Mouse (Mus musculus) small intestine, adult 2 months (tissue): Measurements from ENCODE around the gene Ccdc17. TPM values are rescaled to one million over a fixed set of nuclear protein-coding genes. Genes with fewer than 3 reads are reported as not detected.
A peak's percentile ranks its signal among the peaks of the same experiment; 100 is the strongest.

Experiments
- H3K27ac ChIP-seq: fragments of 200-500 bp; 2 replicates; pipeline ENCODE4 v1.5.1; 2012; ENCODE audit warnings: low read depth, low read length, control low read depth, inconsistent platforms; ENCODE audit not compliant: insufficient read depth
- H3K27me3 ChIP-seq: fragments of 200-500 bp; 2 replicates; pipeline ENCODE4 v1.6.1; 2012; ENCODE audit warnings: mild to moderate bottlenecking, moderate library complexity, low read length, inconsistent platforms; ENCODE audit not compliant: control insufficient read depth, insufficient read depth
- H3K36me3 ChIP-seq: fragments of 200-500 bp; 2 replicates; pipeline ENCODE4 v1.6.1; 2012; ENCODE audit warnings: mild to moderate bottlenecking, low read length, control low read depth, inconsistent platforms; ENCODE audit not compliant: control insufficient read depth, insufficient read depth
- H3K4me1 ChIP-seq: fragments of 200-500 bp; 2 replicates; pipeline ENCODE4 v1.6.1; 2012; ENCODE audit warnings: low read length, inconsistent platforms, mixed read lengths; ENCODE audit not compliant: control insufficient read depth, insufficient read depth, insufficient read length
- H3K4me3 ChIP-seq: fragments of 200-500 bp; 2 replicates; pipeline ENCODE4 v1.5.1; 2012; ENCODE audit warnings: low read depth, mild to moderate bottlenecking, control low read depth, inconsistent platforms, low read length, moderate library complexity
- CTCF ChIP-seq: fragments of 200-500 bp; IDR thresholded peaks from 2 replicates; pipeline ENCODE4 v1.5.1; 2012; ENCODE audit warnings: low read depth, mild to moderate bottlenecking, control low read depth, inconsistent platforms, low read length, moderate library complexity, mixed read lengths; ENCODE audit not compliant: insufficient replicate concordance, insufficient read length; ENCODE audit errors: extremely low read depth
- POLR2A ChIP-seq: fragments of 200-500 bp; IDR thresholded peaks from 2 replicates; pipeline ENCODE4 v1.6.1; 2012; ENCODE audit warnings: low read depth, mild to moderate bottlenecking, control low read depth, inconsistent platforms, low read length, moderate library complexity
- WGBS: fragments of 180-500 bp; shearing (Covaris S2); methylation state at CpG from one replicate; pipeline ENCODE4 v1.1.7; 2018; 5-methylcytosine and 5-hydroxymethylcytosine counted together
- polyA plus RNA-seq: library from polyadenylated mRNA; depleted of rRNA; stranded (reverse); fragments of >200 nt; gene quantifications from 2 replicates; pipeline ENCODE4 v1.2.3, GENCODE M21; 2012; rRNA removed

Gene Ccdc17
- polyA plus RNA-seq: 4.1 and 4.3 TPM in 2 replicates

GRCm38 (mm10) chr4:116596379-116596778, at the start of gene Ccdc17:
Gene Ccdc17, plus strand, starts transcription at chr4:116596654.
- Histone ChIP-seq H3K36me3 (peaks cover 32% of the 10 kb centered on the region), H3K27ac (peak within 1 kb of the TSS; percentile 82), H3K4me1 (peaks cover 2% of the 10 kb centered on the region; the same call in 1 of the 2 replicates), H3K4me3 (peak within 1 kb of the TSS; percentile 91), H3K27me3 (no peaks in the 10 kb centered on the region)
- 7% methylated on average over 5 of the region's 5 CpGs for WGBS
- TF ChIP-seq CTCF (no peak), POLR2A (no peak)

GRCm38 (mm10) chr4:116550432-116550831, 46.0 kb upstream of the Ccdc17 start:
- H3K27me3 ChIP-seq: no peaks in the 10 kb centered on the region
- WGBS: 98% methylated on average over 1 of the region's 1 CpGs
- no peaks in the 10 kb centered on the region for H3K4me1 ChIP-seq
- H3K36me3 ChIP-seq: peaks cover 6% of the 10 kb centered on the region
- no peak overlapping the region for H3K27ac ChIP-seq
- H3K4me3 ChIP-seq: no peak overlapping the region
- TF ChIP-seq POLR2A (no peak), CTCF (no peak)

- H3K27ac ChIP-seq: no peak overlapping the region
- H3K4me1 ChIP-seq: no peaks in the 10 kb centered on the region
- no peaks in the 10 kb centered on the region for H3K27me3 ChIP-seq
- TF ChIP-seq POLR2A: no peak
- no peak for TF ChIP-seq CTCF
- H3K36me3 ChIP-seq: peaks cover 6% of the 10 kb centered on the region
- no peak overlapping the region for H3K4me3 ChIP-seq
- 87% methylated on average over 3 of the region's 3 CpGs for WGBS
These were observed 43.4 kb upstream of the Ccdc17 start for GRCm38 (mm10) chr4:116553035-116553434.

GRCm38 (mm10) chr4:116555413-116556300, 40.8 kb upstream of the Ccdc17 start, which contains the start of gene Tmem69:
Gene Tmem69, minus strand, starts transcription at chr4:116555936.
- peak within 1 kb of the TSS; percentile 99 for H3K27ac ChIP-seq
- TF ChIP-seq CTCF (no peak), POLR2A (peak; percentile 33; the same call in 1 of the 2 replicates)
- no peaks in the 10 kb centered on the region for H3K27me3 ChIP-seq
- peaks cover 6% of the 10 kb centered on the region for H3K36me3 ChIP-seq
- WGBS: 6% methylated on average over 23 of the region's 23 CpGs
- H3K4me1 ChIP-seq: no peaks in the 10 kb centered on the region
- H3K4me3 ChIP-seq: peak within 1 kb of the TSS; percentile 75

GRCm38 (mm10) chr4:116556561-116557305, 39.7 kb upstream of the Ccdc17 start:
- no peaks in the 10 kb centered on the region for H3K27me3 ChIP-seq
- under 1% methylated on average over 28 of the region's 28 CpGs for WGBS
- H3K4me1 ChIP-seq: 0 out of 2 replicates have a peak, but pooled peaks cover 4% of the 10 kb centered on the region
- TF ChIP-seq POLR2A (peak; percentile 96), CTCF (no peak)
- peak overlapping the region; percentile 99 for H3K27ac ChIP-seq
- H3K36me3 ChIP-seq: peaks cover 6% of the 10 kb centered on the region
- H3K4me3 ChIP-seq: peak overlapping the region; percentile 75

GRCm38 (mm10) chr4:116557306-116558121, 38.9 kb upstream of the Ccdc17 start, which contains the start of gene Gpbp1l1:
Gene Gpbp1l1, plus strand, starts transcription at chr4:116557658.
- H3K36me3 ChIP-seq: peaks cover 3% of the 10 kb centered on the region; the same call in 1 of the 2 replicates
- peak within 1 kb of the TSS; percentile 99 for H3K27ac ChIP-seq
- H3K27me3 ChIP-seq: no peaks in the 10 kb centered on the region
- under 1% methylated on average over 76 of the region's 78 CpGs for WGBS
- TF ChIP-seq CTCF (0 out of 2 replicates have a peak, but pooled peaks have one; percentile 8), POLR2A (no peak; the same call in none of the 2 replicates)
- peaks cover 6% of the 10 kb centered on the region; the same call in 1 of the 2 replicates for H3K4me1 ChIP-seq
- peak within 1 kb of the TSS; percentile 75 for H3K4me3 ChIP-seq
